Mouse (Mus musculus): ENCODE data around the gene Eif4a3. TPM values are rescaled to one million over a fixed set of nuclear protein-coding genes. Genes with fewer than 3 reads are reported as not detected.

Eif4a3 gene
- polyA plus RNA-seq, 1 experiment from 2014 or later: 329 TPM

DNA sequence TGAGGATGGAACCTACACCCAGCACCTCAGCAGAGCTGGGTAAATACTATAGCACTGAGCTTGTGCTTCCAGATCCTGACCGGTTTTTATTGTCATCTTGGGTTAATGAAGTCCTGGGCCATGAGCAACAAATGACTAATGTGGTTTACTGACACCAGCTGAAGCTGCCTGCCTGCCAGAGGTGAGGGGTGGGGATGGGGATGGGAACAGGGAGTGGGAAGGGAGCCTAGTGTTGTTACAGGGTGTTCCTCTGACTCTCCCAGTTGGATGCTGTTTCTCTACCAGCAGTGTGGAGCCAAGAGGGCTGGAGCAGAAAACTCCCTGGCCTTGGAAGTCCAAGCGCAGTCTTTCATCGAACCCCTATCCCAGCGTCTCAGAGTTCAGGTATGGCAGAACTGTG, 16.8 kb upstream of the Eif4a3 start:
- WGBS: 81% methylated on average over 4 of the region's 4 CpGs
- H3K36me3 ChIP-seq: no peaks in the 10 kb centered on the region
- H3K9ac ChIP-seq: no peak overlapping the region
- no peaks in the 10 kb centered on the region for H3K9me3 ChIP-seq (replicated peaks)
- no peak overlapping the region for H3K4me2 ChIP-seq (replicated peaks)
- no peak overlapping the region for H3K4me3 ChIP-seq (replicated peaks)
- no peaks in the 10 kb centered on the region for H3K4me1 ChIP-seq
- H3K27ac ChIP-seq (replicated peaks): no peak overlapping the region
- H3K27me3 ChIP-seq: no peaks in the 10 kb centered on the region
- ATAC-seq (ENCODE audit: insufficient number of reproducible peaks, low FRiP score, low TSS enrichment, low read depth): 0 out of 2 replicates have a peak, but pooled peaks have one; percentile 34

DNA sequence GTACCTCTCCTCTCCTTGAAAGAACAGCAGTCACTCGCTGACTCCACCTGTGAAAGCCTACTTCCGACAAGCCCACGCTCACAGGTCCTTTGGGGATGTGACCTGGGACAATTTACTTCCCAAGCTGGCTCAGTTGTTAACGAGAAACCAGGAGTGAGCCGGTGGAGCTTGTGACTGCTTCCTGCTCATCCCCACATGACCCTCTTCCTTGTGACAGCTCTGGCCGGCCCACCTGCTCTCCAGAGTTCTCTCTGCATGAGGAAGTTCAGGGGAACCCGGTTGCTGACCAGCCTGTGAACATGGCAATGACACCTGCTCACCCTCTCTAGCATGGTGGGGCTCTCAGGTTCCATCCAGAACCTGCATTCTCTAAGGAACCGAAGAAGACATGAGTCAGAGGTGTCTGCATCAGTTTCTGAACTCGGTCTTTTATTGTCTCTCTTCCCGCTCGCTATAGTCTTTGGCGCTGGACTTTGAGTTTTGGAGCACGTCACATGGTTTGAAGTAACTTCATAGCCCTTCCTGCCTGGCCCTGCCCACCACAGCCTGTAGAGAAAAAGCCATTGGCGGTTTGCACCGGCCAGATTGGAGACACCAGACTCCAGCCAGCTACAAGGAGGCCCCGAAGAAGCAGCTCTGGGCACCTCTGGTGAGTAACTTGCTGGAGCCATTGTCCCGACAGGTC, 14.5 kb upstream of the Eif4a3 start:
- Histone ChIP-seq H3K4me1 (no peaks in the 10 kb centered on the region), H3K4me2 (replicated peaks) (no peak overlapping the region), H3K27ac (replicated peaks) (no peak overlapping the region), H3K27me3 (peaks cover 3% of the 10 kb centered on the region; the same call in 1 of the 2 replicates), H3K4me3 (replicated peaks) (no peak overlapping the region), H3K9me3 (replicated peaks) (no peaks in the 10 kb centered on the region), H3K9ac (no peak overlapping the region), H3K36me3 (no peaks in the 10 kb centered on the region)
- WGBS: 73% methylated on average over 17 of the region's 17 CpGs
- ATAC-seq (ENCODE audit: insufficient number of reproducible peaks, low FRiP score, low TSS enrichment, low read depth): no peak

DNA sequence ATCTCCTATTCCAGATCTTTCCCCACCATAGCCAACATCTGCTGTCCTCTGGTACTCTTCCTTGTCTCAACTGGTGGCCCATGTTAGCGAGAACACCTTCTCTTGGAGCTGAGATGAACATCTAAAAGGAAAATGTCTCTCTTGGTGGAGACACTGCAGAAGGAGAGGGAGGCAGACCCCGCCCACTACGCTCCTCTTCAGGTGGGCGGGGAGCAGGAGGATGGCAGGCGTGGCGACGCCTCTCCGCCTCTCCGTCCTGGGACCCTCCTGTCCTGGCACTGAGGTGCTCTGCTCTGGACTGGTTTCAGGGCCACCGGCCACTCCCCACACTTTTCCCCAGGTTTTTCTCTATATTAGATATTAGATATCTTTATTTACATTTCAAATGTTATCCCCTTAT, 10.7 kb upstream of the Eif4a3 start:
- Histone ChIP-seq H3K27ac (replicated peaks) (no peak overlapping the region), H3K9ac (no peak overlapping the region), H3K9me3 (replicated peaks) (no peaks in the 10 kb centered on the region), H3K27me3 (peaks cover 3% of the 10 kb centered on the region; the same call in 1 of the 2 replicates), H3K36me3 (no peaks in the 10 kb centered on the region), H3K4me3 (replicated peaks) (no peak overlapping the region), H3K4me2 (replicated peaks) (no peak overlapping the region), H3K4me1 (peaks cover 7% of the 10 kb centered on the region; the same call in 1 of the 2 replicates)
- no peak for ATAC-seq (ENCODE audit: insufficient number of reproducible peaks, low FRiP score, low TSS enrichment, low read depth)
- WGBS: 10% methylated on average over 10 of the region's 10 CpGs

DNA sequence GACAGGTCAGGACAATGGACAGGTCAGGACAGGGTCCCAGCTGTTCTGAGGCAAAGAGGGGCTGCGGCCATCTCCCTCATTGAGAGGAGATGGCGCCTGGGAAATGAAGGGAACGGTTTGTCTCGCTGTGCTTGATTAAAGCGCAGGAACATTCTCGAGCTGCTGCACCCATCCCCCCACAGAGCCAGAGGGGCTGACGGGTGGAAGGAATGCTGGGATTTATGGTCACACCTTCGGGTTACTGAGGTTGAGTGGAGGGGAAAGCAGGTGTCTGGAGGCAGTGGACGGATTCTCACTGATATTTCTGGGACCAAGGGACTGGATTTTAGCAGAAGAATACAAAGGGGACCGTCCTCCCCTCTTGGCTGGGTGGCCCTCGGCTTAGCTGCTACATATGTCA, 8.0 kb upstream of the Eif4a3 start:
- Histone ChIP-seq H3K9me3 (replicated peaks) (no peaks in the 10 kb centered on the region), H3K27ac (replicated peaks) (peak overlapping the region; percentile 60; the same call in 1 of the 2 replicates), H3K4me1 (peaks cover 7% of the 10 kb centered on the region; the same call in 1 of the 2 replicates), H3K9ac (no peak overlapping the region), H3K4me2 (replicated peaks) (0 out of 2 replicates have a peak overlapping the region, but pooled peaks have one; percentile 24), H3K27me3 (peaks cover 3% of the 10 kb centered on the region; the same call in 1 of the 2 replicates), H3K4me3 (replicated peaks) (peak overlapping the region; percentile 18), H3K36me3 (no peaks in the 10 kb centered on the region)
- no peak for ATAC-seq (ENCODE audit: insufficient number of reproducible peaks, low FRiP score, low TSS enrichment, low read depth)
- 14% methylated on average over 11 of the region's 11 CpGs for WGBS

DNA sequence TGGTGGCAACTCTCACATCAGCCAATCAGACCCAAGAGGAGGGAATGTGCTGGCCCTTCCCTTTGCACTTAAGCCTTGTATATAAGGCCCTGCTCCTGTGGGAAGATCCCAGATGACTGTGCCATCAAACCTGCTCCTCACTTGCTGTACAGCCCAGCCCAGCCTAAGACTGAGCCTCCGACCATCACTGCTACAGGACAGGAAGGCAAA, 7.7 kb upstream of the Eif4a3 start, which contains the start of gene Card14:
TSS of gene Card14 (plus strand) at position 111 of the 210 bp plus-strand sequence.
- 0 out of 2 replicates have a peak within 1 kb of the TSS, but pooled peaks have one; percentile 24 for H3K4me2 ChIP-seq (replicated peaks)
- H3K9me3 ChIP-seq (replicated peaks): no peaks in the 10 kb centered on the region
- peak within 1 kb of the TSS; percentile 18 for H3K4me3 ChIP-seq (replicated peaks)
- H3K4me1 ChIP-seq: peaks cover 7% of the 10 kb centered on the region; the same call in 1 of the 2 replicates
- H3K36me3 ChIP-seq: no peaks in the 10 kb centered on the region
- no peak within 1 kb of the TSS for H3K9ac ChIP-seq
- peaks cover 3% of the 10 kb centered on the region; the same call in 1 of the 2 replicates for H3K27me3 ChIP-seq
- ATAC-seq (ENCODE audit: insufficient number of reproducible peaks, low FRiP score, low TSS enrichment, low read depth): 0 out of 2 replicates have a peak, but pooled peaks have one; percentile 9
- H3K27ac ChIP-seq (replicated peaks): peak within 1 kb of the TSS; percentile 60; the same call in 1 of the 2 replicates
- 46% methylated on average over 1 of the region's 1 CpGs for WGBS

DNA sequence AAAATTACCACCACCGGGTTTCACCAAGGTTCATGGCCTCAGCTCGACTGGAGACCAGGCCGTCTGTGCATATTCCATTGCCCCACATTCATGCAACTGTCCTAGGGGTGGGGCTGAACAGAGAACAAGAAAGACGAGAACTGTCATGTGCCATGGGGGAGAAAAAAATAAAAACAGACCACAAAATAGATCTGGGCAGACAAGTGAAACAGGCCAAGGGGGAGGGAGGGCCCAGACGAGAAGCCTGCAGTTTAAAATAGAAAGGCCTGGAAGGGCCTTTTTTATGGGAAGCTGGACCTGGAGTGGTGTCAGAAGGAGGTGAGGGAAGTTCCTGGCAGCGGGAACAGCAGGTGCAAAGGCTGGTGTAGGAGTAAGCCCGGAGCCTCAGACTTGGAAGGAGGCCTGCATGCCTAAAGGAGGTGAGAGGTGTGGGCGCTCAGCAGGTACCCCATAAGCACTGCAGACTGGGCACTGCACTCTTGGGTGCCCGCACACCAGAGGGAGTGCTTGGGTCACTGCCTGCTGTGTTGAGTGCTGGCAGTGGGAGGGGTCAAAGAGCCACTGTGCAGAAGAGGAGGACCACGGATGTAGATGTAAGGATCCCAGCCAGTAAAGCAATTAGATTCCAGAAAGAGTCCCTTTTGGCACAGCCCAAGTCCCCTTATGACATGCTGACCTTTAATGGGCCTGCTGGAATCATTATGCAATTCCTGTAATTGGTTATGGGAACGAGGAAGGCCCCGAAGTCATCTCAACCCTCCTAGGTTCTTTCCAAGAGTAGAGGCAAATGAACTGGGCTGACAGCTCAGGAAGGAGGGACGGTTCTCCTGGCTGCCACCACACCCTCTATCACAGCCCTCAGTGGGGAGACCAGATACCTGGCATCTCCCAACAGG, 7.1 kb upstream of the Eif4a3 start:
- H3K27me3 ChIP-seq: peaks cover 3% of the 10 kb centered on the region; the same call in 1 of the 2 replicates
- H3K27ac ChIP-seq (replicated peaks): 0 out of 2 replicates have a peak overlapping the region, but pooled peaks have one; percentile 22
- no peak overlapping the region for H3K9ac ChIP-seq
- no peak overlapping the region for H3K4me3 ChIP-seq (replicated peaks)
- WGBS: 37% methylated on average over 13 of the region's 13 CpGs
- H3K36me3 ChIP-seq: no peaks in the 10 kb centered on the region
- no peak overlapping the region for H3K4me2 ChIP-seq (replicated peaks)
- ATAC-seq (ENCODE audit: insufficient number of reproducible peaks, low FRiP score, low TSS enrichment, low read depth): peak; percentile 27; the same call in 1 of the 2 replicates
- no peaks in the 10 kb centered on the region for H3K9me3 ChIP-seq (replicated peaks)
- H3K4me1 ChIP-seq: peaks cover 7% of the 10 kb centered on the region; the same call in 1 of the 2 replicates

DNA sequence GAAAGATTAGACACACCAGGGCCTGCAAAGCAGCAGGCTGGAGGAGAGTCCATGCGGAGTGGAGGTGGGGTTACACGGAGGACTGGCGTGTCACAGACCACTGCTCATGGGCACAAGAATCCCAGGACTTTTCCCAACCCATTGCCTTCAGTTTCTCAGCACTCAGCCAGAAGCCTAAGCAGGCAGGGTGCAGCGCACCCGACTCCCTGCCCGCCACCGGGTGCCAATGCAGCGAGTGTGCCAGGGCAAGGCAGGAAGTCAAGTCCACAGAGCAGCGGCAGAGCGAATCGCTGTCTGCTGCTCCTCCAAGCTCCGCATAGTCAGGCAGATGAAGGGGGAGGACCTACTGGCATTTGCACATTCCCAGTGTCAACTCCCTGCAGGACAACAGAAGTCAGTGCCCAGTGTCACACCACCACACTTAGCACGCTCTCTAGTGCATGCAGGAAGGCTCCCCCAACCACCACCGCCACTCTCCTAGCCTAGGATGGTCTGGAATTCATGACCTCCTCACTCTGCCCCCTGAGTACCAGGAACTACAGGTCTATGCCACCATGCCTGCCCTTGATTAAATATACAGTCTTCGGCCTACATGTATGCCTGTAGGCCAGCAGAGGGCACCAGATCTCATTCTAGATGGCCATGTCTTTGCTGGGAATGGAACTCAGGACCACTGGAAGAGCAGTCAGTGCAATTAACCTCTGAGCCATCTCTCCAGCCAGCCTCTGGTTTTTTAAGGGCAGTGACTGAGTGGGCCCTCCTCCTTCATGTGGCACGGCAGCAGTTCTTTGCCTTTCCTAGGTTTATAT, 5.2 kb upstream of the Eif4a3 start:
- H3K36me3 ChIP-seq: no peaks in the 10 kb centered on the region
- no peak overlapping the region for H3K9ac ChIP-seq
- no peak for ATAC-seq (ENCODE audit: insufficient number of reproducible peaks, low FRiP score, low TSS enrichment, low read depth)
- 42% methylated on average over 16 of the region's 16 CpGs for WGBS
- no peaks in the 10 kb centered on the region for H3K27me3 ChIP-seq
- H3K27ac ChIP-seq (replicated peaks): no peak overlapping the region
- no peak overlapping the region for H3K4me2 ChIP-seq (replicated peaks)
- no peaks in the 10 kb centered on the region for H3K9me3 ChIP-seq (replicated peaks)
- no peak overlapping the region for H3K4me3 ChIP-seq (replicated peaks)
- peaks cover 12% of the 10 kb centered on the region; the same call in 1 of the 2 replicates for H3K4me1 ChIP-seq

DNA sequence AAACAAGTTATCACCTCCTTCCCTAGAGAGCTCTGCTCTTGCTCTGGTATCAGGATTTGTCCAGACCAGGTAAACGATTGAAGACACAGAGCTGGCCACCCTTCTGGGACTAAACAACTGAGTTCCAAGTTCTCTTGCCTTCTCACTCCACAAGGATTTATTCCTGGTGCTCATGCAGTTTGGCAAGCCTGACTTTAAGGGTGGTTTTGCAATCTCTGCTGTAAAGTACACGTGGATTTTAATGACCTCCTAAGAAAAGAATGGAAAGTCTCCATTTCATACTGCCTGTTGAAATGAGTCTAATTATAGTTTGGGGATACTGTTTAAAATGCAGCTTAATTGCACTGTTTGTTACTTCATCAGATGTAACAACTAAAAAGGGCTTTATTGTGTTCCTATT, 1.1 kb upstream of the Eif4a3 start:
- H3K9me3 ChIP-seq (replicated peaks): no peaks in the 10 kb centered on the region

DNA sequence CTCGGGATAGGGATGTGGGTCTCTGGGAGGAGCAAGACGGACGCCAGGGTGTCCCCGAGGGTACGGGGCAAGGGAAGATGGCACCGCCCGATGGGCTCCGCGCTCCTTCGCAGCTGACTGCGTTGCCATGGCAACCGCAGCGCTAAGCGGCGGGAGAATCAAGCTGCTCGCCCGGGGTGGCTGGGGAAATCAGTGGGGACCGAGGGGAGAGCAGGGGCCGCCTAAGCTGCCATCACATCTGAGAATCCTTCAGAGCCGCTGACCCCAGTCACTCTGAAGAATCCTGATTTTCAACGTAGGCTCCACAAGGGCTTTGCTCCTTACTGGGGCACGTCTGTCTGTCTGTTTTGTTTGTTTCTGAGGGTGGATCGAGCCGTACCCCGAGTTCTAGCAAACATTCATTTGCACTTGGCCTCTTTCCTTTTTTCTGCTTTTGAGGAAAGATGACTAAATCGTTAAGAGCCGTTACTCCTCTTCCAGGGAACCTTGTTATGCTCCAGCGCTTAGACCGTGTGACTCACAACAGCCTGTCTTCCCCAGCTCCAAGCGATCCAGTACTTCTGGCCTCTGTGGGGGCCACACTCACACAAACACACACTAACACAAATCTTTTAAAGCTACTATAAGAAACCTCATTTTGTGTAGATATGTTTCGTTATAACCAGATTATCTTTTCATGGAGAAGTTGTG, 502 bp upstream of the Eif4a3 start:
- peak overlapping the region; percentile 97 for H3K9ac ChIP-seq
- peaks cover 21% of the 10 kb centered on the region for H3K4me1 ChIP-seq
- H3K36me3 ChIP-seq: peaks cover 27% of the 10 kb centered on the region
- H3K4me3 ChIP-seq (replicated peaks): peak overlapping the region; percentile 99
- WGBS: under 1% methylated on average over 31 of the region's 31 CpGs
- ATAC-seq (ENCODE audit: insufficient number of reproducible peaks, low FRiP score, low TSS enrichment, low read depth): no peak
- H3K9me3 ChIP-seq (replicated peaks): no peaks in the 10 kb centered on the region
- H3K4me2 ChIP-seq (replicated peaks): peak overlapping the region; percentile 81
- H3K27me3 ChIP-seq: no peaks in the 10 kb centered on the region
- H3K27ac ChIP-seq (replicated peaks): peak overlapping the region; percentile 92

More for the DNA sequence above, 1.1 kb upstream of the Eif4a3 start:
- peak overlapping the region; percentile 81; the same call in 1 of the 2 replicates for H3K4me2 ChIP-seq (replicated peaks)
- H3K4me1 ChIP-seq: peaks cover 21% of the 10 kb centered on the region
- no peak overlapping the region for H3K4me3 ChIP-seq (replicated peaks)
- peaks cover 21% of the 10 kb centered on the region for H3K36me3 ChIP-seq
- 28% methylated on average over 2 of the region's 2 CpGs for WGBS
- no peak overlapping the region for H3K27ac ChIP-seq (replicated peaks)
- H3K27me3 ChIP-seq: no peaks in the 10 kb centered on the region
- H3K9ac ChIP-seq: no peak overlapping the region
- ATAC-seq (ENCODE audit: insufficient number of reproducible peaks, low FRiP score, low TSS enrichment, low read depth): no peak

DNA sequence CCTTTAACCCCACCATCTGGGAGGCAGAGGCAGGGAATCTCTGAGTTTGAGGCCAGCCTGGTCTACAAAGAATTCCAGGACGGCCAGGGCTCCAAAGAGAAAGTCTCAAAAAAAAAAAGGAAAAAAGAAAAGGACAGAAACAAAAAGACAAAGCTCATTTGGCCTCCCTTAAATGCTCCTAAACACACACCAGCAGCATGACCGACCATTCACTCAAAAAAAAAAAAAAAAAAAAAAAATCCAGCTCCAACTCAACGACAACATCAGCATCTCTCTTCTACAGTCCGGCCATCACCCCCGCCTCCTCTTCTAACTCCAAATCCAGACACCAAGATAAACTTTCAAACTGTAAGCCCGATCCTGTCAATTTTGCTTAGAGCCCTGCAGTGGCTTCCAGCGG, 972 bp downstream of the Eif4a3 start:
- WGBS: 6% methylated on average over 7 of the region's 7 CpGs
- H3K27ac ChIP-seq (replicated peaks): peak overlapping the region; percentile 92; the same call in 1 of the 2 replicates

More for the DNA sequence above, 972 bp downstream of the Eif4a3 start:
- peak overlapping the region; percentile 99 for H3K4me3 ChIP-seq (replicated peaks)
- no peaks in the 10 kb centered on the region for H3K9me3 ChIP-seq (replicated peaks)
- no peak for ATAC-seq (ENCODE audit: insufficient number of reproducible peaks, low FRiP score, low TSS enrichment, low read depth)
- peaks cover 41% of the 10 kb centered on the region for H3K36me3 ChIP-seq
- H3K4me1 ChIP-seq: peaks cover 21% of the 10 kb centered on the region
- no peaks in the 10 kb centered on the region for H3K27me3 ChIP-seq
- peak overlapping the region; percentile 81 for H3K4me2 ChIP-seq (replicated peaks)
- H3K9ac ChIP-seq: peak overlapping the region; percentile 97

Measured in embryonic facial prominence, embryonic 15.5 days (tissue).